Mouse (Mus musculus) ES-E14 (cell line): Measurements from ENCODE around the gene Apobr. TPM values are rescaled to one million over a fixed set of nuclear protein-coding genes. Genes with fewer than 3 reads are reported as not detected.

ENCODE experiments used
- DNase-seq: peaks from one replicate; pipeline ENCODE4 v3.0.0-alpha.2; 2013; ENCODE audit warnings: low read depth, low spot score
- H3K27ac ChIP-seq: 2 replicates; pipeline ENCODE4 v1.5.1; 2012; ENCODE audit warnings: low read depth, mild to moderate bottlenecking, low read length, moderate library complexity, mixed read lengths; ENCODE audit not compliant: poor library complexity, insufficient read depth, severe bottlenecking
- H3K36me3 ChIP-seq: 2 replicates; pipeline ENCODE4 v1.6.1; 2012; ENCODE audit warnings: mild to moderate bottlenecking, low read length, moderate library complexity, mixed read lengths; ENCODE audit not compliant: control insufficient read depth, poor library complexity, insufficient read depth, severe bottlenecking
- H3K4me1 ChIP-seq, 2 experiments: fragments of 150-350 bp in 1 of 2; sonication (generic) in 1 of 2; 2 replicates each; pipeline ENCODE4 v1.6.1; 2012; ENCODE audit warnings: low read length in 2 of 2, mild to moderate bottlenecking in 1 of 2, mixed read lengths in 1 of 2; ENCODE audit not compliant: control insufficient read depth in 2 of 2, insufficient read depth in 2 of 2, poor library complexity in 1 of 2
- H3K4me3 ChIP-seq, 2 experiments: fragments of 150-350 bp in 1 of 2; sonication (generic) in 1 of 2; 2 replicates each; pipeline ENCODE4 v1.5.1; 2012; ENCODE audit warnings: low read length in 2 of 2, low read depth in 1 of 2, mild to moderate bottlenecking in 1 of 2, mixed read lengths in 1 of 2; ENCODE audit not compliant: insufficient read depth in 1 of 2, poor library complexity in 1 of 2, severe bottlenecking in 1 of 2
- H3K9ac ChIP-seq: 2 replicates; pipeline ENCODE4 v1.6.1; 2012; ENCODE audit warnings: low read depth, mild to moderate bottlenecking, low read length, mixed read lengths; ENCODE audit not compliant: poor library complexity, insufficient read depth, severe bottlenecking
- H3K9me3 ChIP-seq: fragments of 150-350 bp; sonication (generic); 2 replicates; pipeline ENCODE4 v1.6.1; 2012; ENCODE audit warnings: low read depth, mild to moderate bottlenecking, low read length; ENCODE audit not compliant: control insufficient read depth, insufficient read depth
- CHD2 ChIP-seq: IDR thresholded peaks from 2 replicates; pipeline ENCODE4 v1.6.1; 2014; ENCODE audit warnings: mild to moderate bottlenecking, low read depth, low read length, inconsistent platforms
- HCFC1 ChIP-seq: IDR thresholded peaks from 2 replicates; pipeline ENCODE4 v1.6.1; 2012; ENCODE audit warnings: low read length, inconsistent platforms, borderline replicate concordance; ENCODE audit not compliant: insufficient read depth
- MAFK ChIP-seq: IDR thresholded peaks from 2 replicates; pipeline ENCODE4 v1.6.1; 2014; ENCODE audit warnings: mild to moderate bottlenecking, low read depth, low read length, inconsistent platforms; ENCODE audit not compliant: insufficient read depth
- ZC3H11A ChIP-seq: IDR thresholded peaks from 2 replicates; pipeline ENCODE4 v1.6.1; 2012; ENCODE audit warnings: low read depth, mild to moderate bottlenecking, inconsistent platforms, low read length, borderline replicate concordance
- ZNF384 ChIP-seq: IDR thresholded peaks from 2 replicates; pipeline ENCODE4 v1.6.1; 2012; ENCODE audit warnings: low read depth, low read length, inconsistent platforms
- in situ Hi-C, 2 experiments: fragments of 600-800 bp; cut with MboI; formaldehyde crosslinking; loops; one replicate each; pipeline ENCODE4 v1.15.1; 2025; ENCODE audit warnings: low sequenced_read_pairs in 2 of 2, inconsistent platforms in 1 of 2; ENCODE audit not compliant: unreplicated experiment in 2 of 2
- total RNA-seq: library from RNA; depleted of rRNA; stranded (reverse); fragments of 300-350 nt; gene quantifications from 2 replicates; pipeline ENCODE4 v1.2.3, GENCODE M21; 2012

Apobr gene
- total RNA-seq, 1 experiment, result 2.6 TPM

- Histone ChIP-seq H3K27ac (no peak overlapping the region), H3K4me3 (no peak overlapping the region), H3K9me3 (no peaks in the 10 kb centered on the region), H3K36me3 (peaks cover 11% of the 10 kb centered on the region), H3K9ac (no peak overlapping the region), H3K4me1 (no peaks in the 10 kb centered on the region)
- TF ChIP-seq ZC3H11A, result no peak
- TF ChIP-seq HCFC1, result no peak
- TF ChIP-seq CHD2, result no peak
- no peak for TF ChIP-seq MAFK
- TF ChIP-seq ZNF384, result no peak
- in situ Hi-C loops, result no loop called here
- no peak for DNase-seq
These were observed 43.1 kb upstream of the Apobr start for GRCm38 (mm10) chr7:126541661-126542060.

GRCm38 (mm10) chr7:126545631-126546030 is 39.1 kb upstream of the Apobr start:
- TF ChIP-seq CHD2 (no peak), MAFK (no peak), ZC3H11A (no peak), ZNF384 (no peak), HCFC1 (no peak)
- no peak overlapping the region for H3K9ac ChIP-seq
- H3K9me3 ChIP-seq, result no peaks in the 10 kb centered on the region
- in situ Hi-C loops, result no loop called here
- no peaks in the 10 kb centered on the region for H3K4me1 ChIP-seq
- H3K36me3 ChIP-seq, result peaks cover 47% of the 10 kb centered on the region
- DNase-seq, result no peak
- H3K4me3 ChIP-seq, result no peak overlapping the region
- no peak overlapping the region for H3K27ac ChIP-seq

GRCm38 (mm10) chr7:126554796-126555195 is 29.9 kb upstream of the Apobr start:
- Histone ChIP-seq H3K9ac (no peak overlapping the region), H3K4me1 (no peaks in the 10 kb centered on the region; a peak in 1 of 4 replicates), H3K9me3 (no peaks in the 10 kb centered on the region), H3K27ac (no peak overlapping the region), H3K4me3 (no peak overlapping the region), H3K36me3 (peaks cover 76% of the 10 kb centered on the region)
- DNase-seq, result no peak
- in situ Hi-C loops, result loop anchor here in 1 of 2 experiments (10.0 kb wide), 1 partner anchor 970 kb away; no protein-coding TSS in a partner anchor
- TF ChIP-seq ZC3H11A (no peak), CHD2 (no peak), MAFK (no peak), HCFC1 (no peak)

GRCm38 (mm10) chr7:126556635-126557034 is 28.1 kb upstream of the Apobr start:
- no peaks in the 10 kb centered on the region; a peak in 1 of 4 replicates for H3K4me1 ChIP-seq
- peaks cover 67% of the 10 kb centered on the region for H3K36me3 ChIP-seq
- in situ Hi-C loops, result loop anchor here in 1 of 2 experiments (10.0 kb wide), 1 partner anchor 968 kb away; no protein-coding TSS in a partner anchor
- H3K9ac ChIP-seq, result no peak overlapping the region
- no peak overlapping the region for H3K4me3 ChIP-seq
- no peak overlapping the region for H3K27ac ChIP-seq
- no peak for DNase-seq
- TF ChIP-seq HCFC1, result no peak
- no peak for TF ChIP-seq CHD2
- no peak for TF ChIP-seq ZNF384
- no peaks in the 10 kb centered on the region for H3K9me3 ChIP-seq

GRCm38 (mm10) chr7:126565693-126566092 is 19.0 kb upstream of the Apobr start:
- H3K9me3 ChIP-seq, result no peaks in the 10 kb centered on the region
- peak overlapping the region; percentile 98 for H3K9ac ChIP-seq
- DNase-seq, result no peak
- H3K4me1 ChIP-seq, result no peaks in the 10 kb centered on the region
- H3K36me3 ChIP-seq, result peaks cover 31% of the 10 kb centered on the region
- H3K27ac ChIP-seq, result peak overlapping the region; percentile 61; the same call in 1 of the 2 replicates
- in situ Hi-C loops, result no loop called here
- TF ChIP-seq MAFK, result no peak
- TF ChIP-seq ZNF384, result no peak
- TF ChIP-seq HCFC1, result no peak
- TF ChIP-seq ZC3H11A, result no peak
- TF ChIP-seq CHD2, result no peak
- H3K4me3 ChIP-seq, result peak overlapping the region; percentile 93 to 98
